Mouse (Mus musculus): ENCODE results near the gene Cmtm8. TPM values are rescaled to one million over a fixed set of nuclear protein-coding genes. Genes with fewer than 3 reads are reported as not detected.

The Cmtm8 gene
- polyA plus RNA-seq, 1 experiment from 2014 or later = 56.6 TPM

GRCm38 (mm10) chr9:114843634-114844016 is 331 bp downstream of the Cmtm8 start:
- Histone ChIP-seq H3K4me1 (replicated peaks) (0 out of 2 replicates have a peak, but pooled peaks cover 2% of the 10 kb centered on the region), H3K9ac (peak overlapping the region; percentile 55), H3K4me3 (replicated peaks) (peak overlapping the region; percentile 65), H3K27ac (peak overlapping the region; percentile 59), H3K9me3 (no peaks in the 10 kb centered on the region), H3K36me3 (no peaks in the 10 kb centered on the region), H3K27me3 (replicated peaks) (no peaks in the 10 kb centered on the region), H3K4me2 (replicated peaks) (peak overlapping the region; percentile 96)
- under 1% methylated on average over 40 of the region's 40 CpGs for WGBS
- ATAC-seq = peak; percentile 73

GRCm38 (mm10) chr9:114842886-114843285 is 1.1 kb downstream of the Cmtm8 start:
- Histone ChIP-seq H3K27ac (peak overlapping the region; percentile 40), H3K4me1 (replicated peaks) (0 out of 2 replicates have a peak, but pooled peaks cover 2% of the 10 kb centered on the region), H3K9ac (0 out of 2 replicates have a peak overlapping the region, but pooled peaks have one; percentile 14), H3K36me3 (no peaks in the 10 kb centered on the region), H3K9me3 (no peaks in the 10 kb centered on the region), H3K4me2 (replicated peaks) (peak overlapping the region; percentile 96), H3K4me3 (replicated peaks) (peak overlapping the region; percentile 65), H3K27me3 (replicated peaks) (no peaks in the 10 kb centered on the region)
- peak; percentile 64 for ATAC-seq
- 36% methylated on average over 9 of the region's 9 CpGs for WGBS

GRCm38 (mm10) chr9:114842269-114842668 is 1.7 kb downstream of the Cmtm8 start:
- Histone ChIP-seq H3K27me3 (replicated peaks) (no peaks in the 10 kb centered on the region), H3K4me2 (replicated peaks) (peak overlapping the region; percentile 96), H3K36me3 (no peaks in the 10 kb centered on the region), H3K9me3 (no peaks in the 10 kb centered on the region), H3K4me1 (replicated peaks) (0 out of 2 replicates have a peak, but pooled peaks cover 2% of the 10 kb centered on the region), H3K9ac (no peak overlapping the region; the same call in 1 of the 2 replicates), H3K27ac (peak overlapping the region; percentile 40), H3K4me3 (replicated peaks) (peak overlapping the region; percentile 65; the same call in 1 of the 2 replicates)
- whole genome bisulfite sequencing = 63% methylated on average over 7 of the region's 7 CpGs
- no peak for ATAC-seq

DNA sequence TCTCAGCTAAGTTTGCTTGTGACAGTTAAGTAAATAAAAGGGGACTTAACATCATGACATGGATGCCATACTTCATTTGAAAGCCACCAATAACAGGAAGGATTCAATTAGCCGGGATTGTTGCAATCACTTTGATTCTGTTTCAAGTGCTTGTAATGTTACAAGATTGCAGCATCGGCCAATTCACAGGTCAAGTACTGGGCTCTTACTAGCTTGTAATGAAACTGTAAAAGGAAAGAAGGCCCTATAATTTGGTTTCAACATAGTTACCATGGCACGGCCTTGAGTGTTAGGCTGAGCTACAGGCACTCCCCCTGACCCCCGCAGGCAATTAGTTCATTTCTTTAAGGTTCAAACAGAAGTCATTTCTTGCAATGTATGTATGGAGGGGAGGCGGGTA is 5.1 kb downstream of the Cmtm8 start:
- Histone ChIP-seq H3K4me3 (replicated peaks) (no peak overlapping the region), H3K27ac (no peak overlapping the region), H3K9ac (no peak overlapping the region), H3K9me3 (no peaks in the 10 kb centered on the region), H3K36me3 (no peaks in the 10 kb centered on the region), H3K4me1 (replicated peaks) (0 out of 2 replicates have a peak, but pooled peaks cover 2% of the 10 kb centered on the region), H3K27me3 (replicated peaks) (no peaks in the 10 kb centered on the region), H3K4me2 (replicated peaks) (no peak overlapping the region)
- no peak for ATAC-seq
- WGBS = 79% methylated on average over 5 of the region's 5 CpGs

- Histone ChIP-seq H3K4me1 (replicated peaks) (0 out of 2 replicates have a peak, but pooled peaks cover 5% of the 10 kb centered on the region), H3K9ac (no peak overlapping the region), H3K4me2 (replicated peaks) (no peak overlapping the region), H3K4me3 (replicated peaks) (no peak overlapping the region), H3K36me3 (no peaks in the 10 kb centered on the region), H3K27me3 (replicated peaks) (no peaks in the 10 kb centered on the region), H3K27ac (no peak overlapping the region), H3K9me3 (no peaks in the 10 kb centered on the region)
- peak; percentile 72 for ATAC-seq
- WGBS = 31% methylated on average over 6 of the region's 6 CpGs
Observed at GRCm38 (mm10) chr9:114831527-114831926, 12.4 kb downstream of the Cmtm8 start.

DNA sequence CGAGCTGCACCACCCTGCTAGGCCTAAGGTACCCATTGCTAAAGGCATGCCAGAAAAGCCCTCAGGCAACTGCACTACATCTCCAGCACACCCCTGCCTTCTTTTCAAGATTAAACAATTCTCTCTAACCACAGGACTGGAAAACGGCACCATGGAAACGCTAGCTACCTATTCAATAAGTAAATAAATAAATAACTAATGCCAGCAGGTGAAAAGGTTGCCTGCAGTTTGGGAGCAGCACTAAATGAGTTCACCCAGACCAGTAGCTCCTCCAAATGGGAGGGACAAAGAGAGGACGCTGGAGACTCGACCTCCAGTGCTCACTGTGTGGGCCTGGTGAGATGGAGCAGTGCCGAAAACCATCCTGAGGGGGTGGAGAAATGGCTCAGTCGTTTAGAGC is 13.6 kb downstream of the Cmtm8 start:
- no peaks in the 10 kb centered on the region for H3K9me3 ChIP-seq
- H3K4me1 ChIP-seq (replicated peaks) = 0 out of 2 replicates have a peak, but pooled peaks cover 5% of the 10 kb centered on the region
- H3K27ac ChIP-seq = no peak overlapping the region
- H3K36me3 ChIP-seq = no peaks in the 10 kb centered on the region
- H3K4me2 ChIP-seq (replicated peaks) = no peak overlapping the region
- H3K4me3 ChIP-seq (replicated peaks) = no peak overlapping the region
- H3K9ac ChIP-seq = no peak overlapping the region
- ATAC-seq = no peak
- 52% methylated on average over 7 of the region's 7 CpGs for WGBS
- no peaks in the 10 kb centered on the region for H3K27me3 ChIP-seq (replicated peaks)

DNA sequence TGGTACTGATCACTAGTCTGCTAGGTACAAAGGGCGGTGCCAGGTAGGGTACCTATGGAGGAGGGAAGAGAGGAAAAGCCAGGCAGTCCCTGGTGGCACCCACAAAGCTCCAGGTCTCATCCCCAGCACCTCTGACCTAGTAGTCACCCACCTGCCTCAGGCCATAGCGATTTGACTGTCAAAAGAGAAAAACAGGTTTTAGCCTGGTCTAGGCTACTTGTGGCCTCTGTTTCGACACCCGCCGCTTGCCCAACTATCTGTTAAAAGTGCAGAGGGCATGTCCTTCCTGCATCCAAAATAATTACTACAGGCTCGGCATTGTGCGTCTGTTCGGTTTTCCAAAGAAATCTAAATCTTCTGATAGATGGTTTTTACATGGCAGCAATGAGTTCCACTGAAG is 14.3 kb downstream of the Cmtm8 start:
- no peak overlapping the region for H3K9ac ChIP-seq
- no peak overlapping the region for H3K4me3 ChIP-seq (replicated peaks)
- H3K36me3 ChIP-seq = no peaks in the 10 kb centered on the region
- no peak overlapping the region for H3K4me2 ChIP-seq (replicated peaks)
- no peaks in the 10 kb centered on the region for H3K9me3 ChIP-seq
- no peak for ATAC-seq
- no peak overlapping the region for H3K27ac ChIP-seq
- 0 out of 2 replicates have a peak, but pooled peaks cover 5% of the 10 kb centered on the region for H3K4me1 ChIP-seq (replicated peaks)
- no peaks in the 10 kb centered on the region for H3K27me3 ChIP-seq (replicated peaks)
- WGBS = 92% methylated on average over 8 of the region's 8 CpGs

DNA sequence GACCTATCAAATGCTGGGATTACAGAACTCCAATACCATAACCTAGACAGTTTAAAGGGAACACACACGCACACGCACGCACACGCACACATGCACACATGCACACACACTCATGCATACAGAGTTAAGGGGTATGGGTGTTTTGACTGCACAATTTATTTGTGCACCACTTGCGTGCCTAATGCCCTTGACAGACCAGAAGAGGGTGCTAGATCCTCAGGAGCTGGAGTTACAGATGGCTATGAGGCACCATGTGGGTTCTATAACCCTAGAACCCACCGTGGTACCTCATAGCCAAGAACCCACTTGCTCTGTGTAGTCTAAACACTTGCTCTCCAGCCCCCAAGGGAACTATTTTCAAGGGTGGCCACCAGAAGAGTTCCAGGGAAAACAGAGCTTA is 15.6 kb downstream of the Cmtm8 start:
- H3K9me3 ChIP-seq = no peaks in the 10 kb centered on the region
- H3K4me2 ChIP-seq (replicated peaks) = no peak overlapping the region
- H3K27ac ChIP-seq = no peak overlapping the region
- ATAC-seq = no peak
- H3K27me3 ChIP-seq (replicated peaks) = no peaks in the 10 kb centered on the region
- no peak overlapping the region for H3K9ac ChIP-seq
- no peaks in the 10 kb centered on the region for H3K36me3 ChIP-seq
- H3K4me3 ChIP-seq (replicated peaks) = no peak overlapping the region
- H3K4me1 ChIP-seq (replicated peaks) = 0 out of 2 replicates have a peak, but pooled peaks cover 5% of the 10 kb centered on the region
- 97% methylated on average over 6 of the region's 6 CpGs for WGBS

GRCm38 (mm10) chr9:114827242-114827852 is 16.6 kb downstream of the Cmtm8 start:
- Histone ChIP-seq H3K27me3 (replicated peaks) (no peaks in the 10 kb centered on the region), H3K9ac (no peak overlapping the region), H3K4me3 (replicated peaks) (no peak overlapping the region), H3K4me1 (replicated peaks) (peaks cover 6% of the 10 kb centered on the region; the same call in 1 of the 2 replicates), H3K27ac (no peak overlapping the region), H3K9me3 (no peaks in the 10 kb centered on the region), H3K36me3 (no peaks in the 10 kb centered on the region), H3K4me2 (replicated peaks) (no peak overlapping the region)
- 50% methylated on average over 1 of the region's 1 CpGs for WGBS
- no peak for ATAC-seq

DNA sequence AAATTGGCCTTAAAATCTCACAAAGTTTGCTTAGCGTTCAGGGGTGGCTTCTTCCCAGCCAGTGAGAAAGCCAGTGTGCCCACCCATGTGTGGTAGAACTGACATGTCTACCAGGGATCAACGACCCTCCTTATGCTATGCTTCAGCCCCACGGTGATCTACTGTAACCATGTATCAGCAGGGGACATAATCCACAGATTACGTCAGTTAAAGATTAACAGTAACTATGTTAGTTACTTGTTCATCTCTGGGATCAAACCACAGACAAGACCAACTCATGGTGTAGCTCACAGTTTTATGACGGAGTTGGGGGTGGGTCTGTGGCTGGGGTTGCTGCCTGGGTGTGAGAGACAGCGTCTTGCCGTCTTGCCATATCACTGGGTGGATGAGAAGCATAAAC is 19.8 kb downstream of the Cmtm8 start:
- H3K4me3 ChIP-seq (replicated peaks) = no peak overlapping the region
- WGBS = 75% methylated on average over 7 of the region's 7 CpGs
- H3K9ac ChIP-seq = no peak overlapping the region
- no peak overlapping the region for H3K27ac ChIP-seq
- peak; percentile 36 for ATAC-seq
- H3K9me3 ChIP-seq = no peaks in the 10 kb centered on the region
- H3K4me2 ChIP-seq (replicated peaks) = no peak overlapping the region
- peaks cover 3% of the 10 kb centered on the region; the same call in 1 of the 2 replicates for H3K4me1 ChIP-seq (replicated peaks)
- no peaks in the 10 kb centered on the region for H3K36me3 ChIP-seq
- no peaks in the 10 kb centered on the region for H3K27me3 ChIP-seq (replicated peaks)

DNA sequence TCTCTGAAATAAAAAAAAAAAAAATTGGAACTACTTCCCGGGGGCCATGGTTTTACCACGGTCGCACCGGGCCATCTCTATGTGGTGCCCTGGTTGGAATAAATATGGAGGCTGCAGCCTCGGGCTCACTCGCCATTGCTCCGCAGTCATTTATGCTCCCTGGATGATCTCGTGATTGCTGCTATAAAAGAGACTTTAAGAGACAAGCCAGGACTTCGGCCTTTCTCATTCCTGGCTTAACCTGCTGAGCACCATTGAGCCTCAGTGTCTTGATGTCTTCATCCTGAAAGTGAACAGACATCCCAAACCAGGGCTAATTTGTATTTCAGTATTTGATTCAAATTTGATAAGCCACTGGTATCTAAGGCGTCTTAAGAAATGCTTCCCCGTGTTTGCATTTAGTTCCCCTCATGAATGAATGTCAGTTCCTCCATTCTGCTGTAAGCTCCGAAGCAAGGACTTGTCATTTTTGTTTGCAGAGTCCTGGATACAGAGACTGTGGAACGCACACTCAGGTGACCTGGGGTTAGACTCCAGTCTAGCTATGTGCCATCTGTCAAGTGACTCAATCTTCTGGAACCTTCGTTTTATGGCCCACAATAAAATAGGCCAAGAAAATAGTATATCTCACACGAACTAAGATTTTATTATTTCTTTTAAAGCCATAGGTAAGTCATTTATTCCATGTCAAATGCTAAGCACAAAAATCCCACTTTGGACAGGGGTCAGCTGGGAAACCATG is 22.2 kb downstream of the Cmtm8 start:
- H3K27me3 ChIP-seq (replicated peaks) = no peaks in the 10 kb centered on the region
- peaks cover 3% of the 10 kb centered on the region; the same call in 1 of the 2 replicates for H3K4me1 ChIP-seq (replicated peaks)
- WGBS = 62% methylated on average over 15 of the region's 15 CpGs
- ATAC-seq = peak; percentile 85
- no peak overlapping the region for H3K9ac ChIP-seq
- H3K4me2 ChIP-seq (replicated peaks) = 0 out of 2 replicates have a peak overlapping the region, but pooled peaks have one; percentile 27
- peak overlapping the region; percentile 54; the same call in 1 of the 2 replicates for H3K27ac ChIP-seq
- H3K9me3 ChIP-seq = no peaks in the 10 kb centered on the region
- H3K4me3 ChIP-seq (replicated peaks) = no peak overlapping the region
- no peaks in the 10 kb centered on the region for H3K36me3 ChIP-seq

DNA sequence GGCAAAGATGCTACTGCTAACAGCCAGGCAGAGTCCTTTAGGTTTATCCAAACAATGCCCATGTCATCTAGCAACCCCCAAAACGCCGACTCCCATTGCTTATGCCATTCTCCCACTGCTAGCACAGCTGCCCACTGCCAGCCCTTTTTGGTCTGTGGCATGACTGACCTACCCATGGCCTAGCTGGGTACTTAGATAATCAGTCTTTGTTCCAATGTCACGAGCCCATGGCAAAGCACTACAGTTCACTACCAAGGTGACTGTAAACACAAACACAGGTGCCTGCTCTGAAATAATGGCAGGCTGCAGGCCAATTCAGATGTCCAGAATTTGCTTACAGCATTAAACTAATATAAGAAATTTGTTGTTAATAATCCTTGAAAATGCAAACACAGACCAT is 25.0 kb downstream of the Cmtm8 start:
- Histone ChIP-seq H3K9me3 (no peaks in the 10 kb centered on the region), H3K4me3 (replicated peaks) (no peak overlapping the region), H3K4me1 (replicated peaks) (peaks cover 3% of the 10 kb centered on the region; the same call in 1 of the 2 replicates), H3K27ac (no peak overlapping the region), H3K36me3 (no peaks in the 10 kb centered on the region), H3K9ac (no peak overlapping the region), H3K4me2 (replicated peaks) (no peak overlapping the region), H3K27me3 (replicated peaks) (no peaks in the 10 kb centered on the region)
- 75% methylated on average over 3 of the region's 3 CpGs for WGBS
- no peak for ATAC-seq
